25 mouse cellular contexts compared by ENCODE assay signal in genomic region chr12:84003866-84004265, GRCm38 (mm10). TPM values are rescaled to one million over a fixed set of nuclear protein-coding genes. Genes with fewer than 3 reads are reported as not detected.
"Had no signal": no experiment of that assay in that cellular context is flagged by ENCODE, and none has a peak within 500 bp of the region (broad histone marks: within the 10 kb centered on the region; RNA-seq: fewer than 3 reads in every experiment).

No protein-coding gene starts in this region.

- H3K4me3 ChIP-seq: lung, embryonic 15.5 days; midbrain, embryonic 10.5 days; midbrain, embryonic 12.5 days; myocyte; neural tube, embryonic 13.5 days; neural tube, embryonic 15.5 days; stomach, embryonic 15.5 days had no signal

- ATAC-seq: liver, postnatal 0 days; lung, postnatal 0 days; midbrain, embryonic 16.5 days had no signal

- DNase-seq: liver, postnatal 0 days; lung, adult 2 months; lung, postnatal 14 days; lung, postnatal 36 days; midbrain, embryonic 14.5 days; right cerebral cortex, postnatal 14 days; thymus, adult 2 months; thymus, postnatal 25 days; thymus, postnatal 4 days had no signal

- H3K27ac ChIP-seq: lung, embryonic 15.5 days; midbrain, embryonic 10.5 days; midbrain, embryonic 12.5 days; neural tube, embryonic 13.5 days; neural tube, embryonic 15.5 days; stomach, embryonic 15.5 days; stomach, postnatal 0 days had no signal

RNA-seq across cellular contexts. Expression of gene Heatr4, which starts 19.2 kb away (rescaled TPM):
- total RNA-seq: megakaryocyte, adult 5-6 weeks; megakaryocyte-erythroid progenitor cell, adult 5-6 weeks had no signal
- polyA plus RNA-seq: liver, postnatal 0 days; lung, adult 2 months; lung, embryonic 15.5 days; lung, postnatal 0 days; midbrain, embryonic 10.5 days; midbrain, embryonic 12.5 days; midbrain, embryonic 14.5 days; midbrain, embryonic 16.5 days; myocyte; neural tube, embryonic 11.5 days; neural tube, embryonic 13.5 days; neural tube, embryonic 15.5 days; spleen, adult 2 months; stomach, postnatal 0 days; thymus, adult 2 months; urinary bladder, adult 2 months had no signal

RNA-seq across cellular contexts. Expression of gene Acot4, which starts 34.3 kb away (rescaled TPM):
- polyA plus RNA-seq: myocyte had no signal

RNA-seq across cellular contexts. Expression of gene Gm49366, which starts 34.9 kb away (rescaled TPM):
- total RNA-seq: megakaryocyte, adult 5-6 weeks; megakaryocyte-erythroid progenitor cell, adult 5-6 weeks had no signal
- polyA plus RNA-seq: liver, postnatal 0 days; lung, adult 2 months; lung, embryonic 15.5 days; lung, postnatal 0 days; midbrain, embryonic 10.5 days; midbrain, embryonic 12.5 days; midbrain, embryonic 14.5 days; midbrain, embryonic 16.5 days; myocyte; neural tube, embryonic 11.5 days; neural tube, embryonic 13.5 days; neural tube, embryonic 15.5 days; spleen, adult 2 months; stomach, embryonic 15.5 days; stomach, postnatal 0 days; testis, adult 2 months; thymus, adult 2 months; urinary bladder, adult 2 months had no signal
